ENCODE assay signal across 10 mouse cellular contexts in the genomic region with DNA sequence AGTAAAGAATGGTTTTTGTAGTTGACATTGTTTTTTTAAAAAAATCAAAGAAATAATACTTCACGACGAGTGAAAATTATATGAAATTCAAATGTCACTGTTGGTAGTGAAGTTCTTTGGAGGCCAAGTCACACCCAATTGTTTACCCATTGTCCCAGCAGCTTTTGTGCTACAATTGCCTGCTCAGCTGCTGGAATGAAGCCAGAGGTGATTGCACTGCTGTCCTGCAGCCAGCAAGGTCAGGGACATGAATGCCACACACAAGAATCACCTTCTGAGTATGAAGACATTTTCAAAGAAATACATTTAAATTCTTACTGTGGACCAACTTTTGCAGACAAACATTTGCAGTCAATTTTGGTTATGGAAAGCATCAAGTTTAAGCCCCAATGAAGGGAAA.
DNase-seq lines count a peak whose midpoint lies in the region; ATAC-seq and TF ChIP-seq lines count a peak whose summit lies in the region.
"Had no signal": no experiment of that assay in that cellular context is flagged by ENCODE, and none has a peak within 500 bp of the region (broad histone marks: within the 10 kb centered on the region; RNA-seq: fewer than 3 reads in every experiment).

No protein-coding gene starts in this region.

- no peaks in the 10 kb centered on the region; the same call in 1 of the 2 replicates for H3K4me1 ChIP-seq in liver, adult 2 months (ENCODE audit: control insufficient read depth, insufficient read depth, low read length)
- H3K4me1 ChIP-seq in liver, embryonic 11.5 days (replicated peaks; ENCODE audit: control insufficient read depth, insufficient read depth, low read length) = no peaks in the 10 kb centered on the region

- H3K4me2 ChIP-seq in liver, embryonic 11.5 days = no peak overlapping the region

- 35% methylated on average over 2 of the region's 2 CpGs for WGBS in liver, adult 2 months
- 85% methylated on average over 2 of the region's 2 CpGs for WGBS in liver, embryonic 11.5 days

- H3K27ac ChIP-seq in liver, adult 2 months (replicated peaks; ENCODE audit: insufficient read depth, low read depth, low read length) = no peak overlapping the region
- H3K27ac ChIP-seq in liver, embryonic 11.5 days (ENCODE audit: low read depth, low read length) = no peak overlapping the region
- H3K27ac ChIP-seq: liver, embryonic 14.5 days had no signal

- H3K36me3 ChIP-seq in liver, adult 2 months (ENCODE audit: control insufficient read depth, insufficient read depth, low read length) = no peaks in the 10 kb centered on the region
- H3K36me3 ChIP-seq in liver, embryonic 11.5 days (ENCODE audit: control insufficient read depth, insufficient read depth, low read length) = no peaks in the 10 kb centered on the region

- no peak overlapping the region for H3K4me3 ChIP-seq in liver, adult 2 months (ENCODE audit: insufficient read depth, low read depth, low read length)
- no peak overlapping the region for H3K4me3 ChIP-seq in liver, embryonic 11.5 days (ENCODE audit: low read depth, low read length)

- no peak for TF ChIP-seq POLR2A in liver, adult 2 months (IDR thresholded peaks at IDR 0.05; ENCODE audit: extremely low read depth, insufficient read depth, low read length)

- H3K27me3 ChIP-seq in liver, adult 2 months (ENCODE audit: control insufficient read depth, insufficient read depth, low read length) = no peaks in the 10 kb centered on the region
- H3K27me3 ChIP-seq in liver, embryonic 11.5 days (replicated peaks; ENCODE audit: control insufficient read depth, insufficient read depth, low read length) = no peaks in the 10 kb centered on the region

- no peaks in the 10 kb centered on the region for H3K79me2 ChIP-seq in liver, adult 2 months (ENCODE audit: control insufficient read depth, insufficient read depth, low read length)

- H3K9ac ChIP-seq in liver, adult 2 months (ENCODE audit: low read depth, low read length) = no peak overlapping the region
- no peak overlapping the region for H3K9ac ChIP-seq in liver, embryonic 11.5 days (ENCODE audit: low read depth, low read length)
- H3K9ac ChIP-seq: liver, embryonic 14.5 days had no signal

- no peak for TF ChIP-seq CTCF in liver, adult 2 months (IDR thresholded peaks at IDR 0.05; ENCODE audit: low read depth, low read length)

- no peaks in the 10 kb centered on the region for H3K9me3 ChIP-seq in liver, embryonic 11.5 days (ENCODE audit: control insufficient read depth, low read length)

- ATAC-seq in liver, embryonic 11.5 days (replicated peaks; ENCODE audit: low FRiP score) = no peak
- ATAC-seq: activated CD4-positive, CD25-positive, alpha-beta regulatory T cell, adult 4 months; intestine, postnatal 0 days had no signal

- peak; percentile 74 for DNase-seq in liver, adult 2 months (ENCODE audit: extremely low read depth, low read depth, low spot score)
- no peak for DNase-seq in liver, embryonic 11.5 days (ENCODE audit: low spot score)
- peak; percentile 13 for DNase-seq in R1 (ENCODE audit: low read depth, low spot score)
- DNase-seq in adrenal gland, postnatal 10 days = peak; percentile 83
- DNase-seq in kidney, adult 9 months = peak; percentile 31
- no peak for DNase-seq in thymus, postnatal 25 days
- no peak for DNase-seq in ovary, postnatal 36 days (ENCODE audit: low spot score)

Comparison
In these comparisons a context has a peak if more than half of its experiments do, and no peak if none do; other contexts are left out.
1. DNase-seq: peak in liver, adult 2 months (single experiment), R1 (single experiment), adrenal gland, postnatal 10 days (single experiment) and kidney, adult 9 months (single experiment); none in liver, embryonic 11.5 days (single experiment), thymus, postnatal 25 days (single experiment) and ovary, postnatal 36 days (single experiment).